Mouse (Mus musculus) C2C12 (cell line): ENCODE measurements around the gene Gm37240.

ENCODE experiments used
- CEBPB ChIP-seq: IDR thresholded peaks from one replicate; pipeline ENCODE4 v1.6.1; 2011; ENCODE audit warnings: low read depth, mild to moderate bottlenecking, control low read depth, moderate library complexity
- CTCF ChIP-seq: IDR thresholded peaks from one replicate; pipeline ENCODE4 v1.5.1; 2011; ENCODE audit not compliant: control insufficient read depth, insufficient read depth, insufficient read length
- MAX ChIP-seq: IDR thresholded peaks from one replicate; pipeline ENCODE4 v1.6.1; 2011; ENCODE audit warnings: mild to moderate bottlenecking, control low read depth
- MYOD1 ChIP-seq: IDR thresholded peaks from one replicate; pipeline ENCODE4 v1.6.1; 2011; ENCODE audit warnings: low read depth; ENCODE audit not compliant: control insufficient read depth, insufficient read length
- USF1 ChIP-seq: IDR thresholded peaks from one replicate; pipeline ENCODE4 v1.6.1; 2011; ENCODE audit warnings: low read depth, mild to moderate bottlenecking, control low read depth, moderate library complexity

DNA sequence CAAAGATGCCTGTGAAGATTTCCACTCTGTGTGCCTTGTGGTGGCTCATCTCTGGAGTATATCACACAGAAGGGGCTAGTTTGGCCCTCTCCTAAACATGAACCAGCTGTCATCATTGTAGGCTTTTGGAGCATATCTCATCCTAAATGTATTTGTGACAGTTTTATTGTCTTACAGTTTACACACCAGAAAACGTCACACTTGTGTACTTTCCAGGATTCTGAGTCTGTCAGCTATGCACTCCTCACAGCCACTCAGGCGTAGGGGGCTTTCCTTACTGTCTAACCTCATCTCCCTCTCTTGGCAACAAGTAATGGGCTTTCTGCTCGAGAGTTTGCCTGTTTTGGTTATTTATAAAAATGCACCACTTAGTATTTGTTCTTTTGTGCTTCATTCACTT lies 1021.6 kb downstream of the Gm37240 start:
- TF ChIP-seq CTCF: no peak
- no peak for TF ChIP-seq USF1
- no peak for TF ChIP-seq CEBPB
- TF ChIP-seq MYOD1: no peak
- no peak for TF ChIP-seq MAX
